Mouse (Mus musculus): ENCODE measurements around the gene Ifit3b. TPM values are rescaled to one million over a fixed set of nuclear protein-coding genes. Genes with fewer than 3 reads are reported as not detected.
"Not testable (repeated sequence)": the region's sequence is repeated elsewhere in the genome, so short reads cannot be mapped to it uniquely, and the experiment has no call there.

Gene Ifit3b
- total RNA-seq (2021), result 1 to 10 TPM; 2.4 to 3.4 TPM
- 0.44 and 0.78 TPM in 2 replicates for polyA plus RNA-seq (2012; rRNA removed)
- long read RNA-seq, result 0 reads

GRCm38 (mm10) chr19:34607237-34608051 lies at the start of gene Ifit3b:
Gene Ifit3b, plus strand, starts transcription at chr19:34607970.
- peak; percentile 69 for DNase-seq

GRCm38 (mm10) chr19:34562556-34562955 lies 45.2 kb upstream of the Ifit3b start:
- no peak for DNase-seq

GRCm38 (mm10) chr19:34566178-34566784 lies 41.5 kb upstream of the Ifit3b start:
- DNase-seq, result no peak

GRCm38 (mm10) chr19:34568988-34569895 lies 38.5 kb upstream of the Ifit3b start:
- no peak for DNase-seq

GRCm38 (mm10) chr19:34569896-34570476 lies 37.8 kb upstream of the Ifit3b start:
- DNase-seq, result peak; percentile 17

GRCm38 (mm10) chr19:34571080-34571479 lies 36.7 kb upstream of the Ifit3b start:
- DNase-seq, result no peak

- DNase-seq, result no peak
Measured at GRCm38 (mm10) chr19:34573650-34574049, 34.1 kb upstream of the Ifit3b start.

GRCm38 (mm10) chr19:34577121-34577520 lies 30.6 kb upstream of the Ifit3b start:
- no peak for DNase-seq

GRCm38 (mm10) chr19:34582696-34583095 lies 25.1 kb upstream of the Ifit3b start:
- not testable (repeated sequence) for DNase-seq

- DNase-seq, result peak; percentile 44
Measured at GRCm38 (mm10) chr19:34583126-34583766, 24.5 kb upstream of the Ifit3b start, which contains the start of gene Ifit3. Gene Ifit3, plus strand, starts transcription at chr19:34583531.

GRCm38 (mm10) chr19:34585740-34586458 lies 21.9 kb upstream of the Ifit3b start:
- DNase-seq, result not testable (repeated sequence)

GRCm38 (mm10) chr19:34587898-34588692 lies 19.7 kb upstream of the Ifit3b start:
- DNase-seq, result not testable (repeated sequence)

GRCm38 (mm10) chr19:34588959-34589358 lies 18.8 kb upstream of the Ifit3b start:
- no peak for DNase-seq

- DNase-seq, result no peak
Measured at GRCm38 (mm10) chr19:34593456-34593855, 14.3 kb upstream of the Ifit3b start.

- DNase-seq, result not testable (repeated sequence)
Measured at GRCm38 (mm10) chr19:34594523-34594922, 13.2 kb upstream of the Ifit3b start.

GRCm38 (mm10) chr19:34596811-34597210 lies 11.0 kb upstream of the Ifit3b start:
- no peak for DNase-seq

- peak; percentile 68 for DNase-seq
Measured at GRCm38 (mm10) chr19:34598341-34598740, 9.4 kb upstream of the Ifit3b start.

- DNase-seq, result not testable (repeated sequence)
Measured at GRCm38 (mm10) chr19:34599250-34599649, 8.5 kb upstream of the Ifit3b start.

GRCm38 (mm10) chr19:34601888-34602287 lies 5.9 kb upstream of the Ifit3b start, which contains the start of gene Ifit1bl1:
Gene Ifit1bl1, minus strand, starts transcription at chr19:34601956.
- DNase-seq, result not testable (repeated sequence)

All from adrenal gland, adult 2 months (tissue).